Mouse (Mus musculus): ENCODE measurements at regions not wholly inside any gene's neighbourhood (a gene's known extent, or its start where the extent isn't known, plus 50 kb on each side); places are given as distances from the start of the nearest gene placed in this dataset.

DNA sequence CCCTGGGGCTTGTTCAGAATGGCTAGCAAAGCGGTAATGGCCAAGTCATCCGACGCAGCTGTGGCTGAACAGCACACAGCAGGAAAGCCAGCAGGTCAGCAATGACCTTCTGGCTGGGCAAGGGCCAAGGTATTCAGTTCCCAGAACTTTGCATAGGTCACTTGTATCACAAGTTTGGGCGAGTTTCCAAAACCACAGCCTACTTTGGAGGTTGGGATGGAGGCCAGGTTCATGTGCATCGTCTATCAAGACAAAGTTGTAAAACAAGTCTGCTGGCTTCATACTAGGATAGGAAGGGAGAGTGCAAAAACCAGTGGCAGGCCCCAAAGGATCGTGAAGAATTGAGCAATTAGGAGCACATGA, 639.8 kb upstream of the Vstm2b start:
- no peak for TF ChIP-seq MAFK (IDR thresholded peaks at IDR 0.05; ENCODE audit: insufficient read depth, low read depth, low read length)
- no peak for TF ChIP-seq ZC3H11A (IDR thresholded peaks at IDR 0.05; ENCODE audit: borderline replicate concordance, low read depth, low read length)
- TF ChIP-seq HCFC1 (IDR thresholded peaks at IDR 0.05; ENCODE audit: borderline replicate concordance, insufficient read depth, low read length) = no peak
- TF ChIP-seq CHD2 (IDR thresholded peaks at IDR 0.05; ENCODE audit: low read depth, low read length) = no peak
- TF ChIP-seq ZNF384 (IDR thresholded peaks at IDR 0.05; ENCODE audit: low read depth, low read length) = no peak
